Mouse (Mus musculus): ENCODE measurements around the gene Paqr7. TPM values are rescaled to one million over a fixed set of nuclear protein-coding genes. Genes with fewer than 3 reads are reported as not detected.

Gene Paqr7
- polyA plus RNA-seq (2012; rRNA removed) = 58.7 and 74.3 TPM in 2 replicates

DNA sequence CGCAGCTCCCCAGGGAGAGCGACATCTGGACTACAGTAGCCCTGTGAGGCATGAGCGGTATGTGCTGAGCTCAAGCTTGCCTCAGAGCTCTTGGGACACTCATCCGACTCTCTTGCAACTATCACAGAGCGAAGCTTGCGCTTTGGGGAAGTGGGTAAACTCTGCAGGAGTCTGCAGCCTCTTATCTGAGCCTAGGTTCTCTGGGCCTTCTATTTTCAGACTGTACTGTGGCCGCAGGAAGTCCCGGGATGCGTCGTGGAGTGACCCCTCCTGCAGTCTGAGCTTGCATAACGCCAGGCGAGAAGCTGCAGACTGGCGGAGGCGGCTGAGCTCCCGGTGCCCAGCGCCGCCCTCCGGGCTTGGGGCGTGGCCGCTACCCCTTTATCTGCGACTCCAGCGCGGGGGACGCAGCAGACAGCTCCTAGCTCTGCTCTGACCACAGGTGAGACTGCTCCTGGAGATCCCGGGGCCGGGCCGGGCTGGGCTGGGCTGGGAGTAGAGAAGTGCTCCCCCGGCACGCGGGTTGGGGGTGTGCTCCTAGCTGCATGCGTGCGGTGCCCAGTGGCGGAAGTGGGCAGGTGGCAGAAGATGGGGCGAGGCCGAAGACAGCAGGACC lies at the start of gene Paqr7:
Gene Paqr7 (plus strand): TSS at position 103 of the 616 bp plus-strand sequence.
- TF ChIP-seq POLR2A (IDR thresholded peaks at IDR 0.05; ENCODE audit: low read depth, low read length) = peak; percentile 50
- TF ChIP-seq CTCF (conservative IDR thresholded peaks at IDR 0.05; ENCODE audit: insufficient read depth, insufficient read length, low read depth, low read length) = 0 out of 2 replicates have a peak, but pooled peaks have one; percentile 6
- DNase-seq = peak; percentile 91
- Histone ChIP-seq H3K4me1 (ENCODE audit: control insufficient read depth, insufficient read depth, low read length) (peaks cover 23% of the 10 kb centered on the region), H3K27ac (ENCODE audit: insufficient read depth, low read depth, low read length) (peak within 1 kb of the TSS; percentile 90), H3K36me3 (ENCODE audit: control insufficient read depth, insufficient read depth, low read length) (no peaks in the 10 kb centered on the region), H3K4me3 (ENCODE audit: insufficient read depth, low read depth, low read length) (peak within 1 kb of the TSS; percentile 81), H3K27me3 (replicated peaks; ENCODE audit: control insufficient read depth, insufficient read depth, low read length) (no peaks in the 10 kb centered on the region)
- WGBS = 5% methylated on average over 35 of the region's 35 CpGs

DNA sequence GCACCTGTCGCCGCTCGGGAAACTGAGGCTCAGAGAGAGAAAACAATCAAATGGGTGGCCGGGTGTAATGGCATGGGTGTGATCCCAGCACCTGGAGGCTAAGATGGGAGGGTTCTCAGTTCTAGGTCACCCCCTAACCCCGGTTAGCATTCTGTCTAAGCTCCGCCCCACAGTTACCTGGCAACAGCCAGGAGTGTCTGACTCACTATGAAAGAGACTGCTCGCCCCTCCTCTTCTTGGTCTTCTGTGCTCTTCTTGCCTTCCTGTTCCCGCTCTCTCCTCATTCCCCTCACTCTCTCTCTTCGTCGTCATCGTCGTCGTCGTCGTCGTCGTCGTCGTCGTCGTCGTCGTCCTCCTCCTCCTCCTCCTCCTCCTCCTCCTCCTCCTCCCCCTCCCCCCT lies 48.5 kb upstream of the Paqr7 start:
- TF ChIP-seq CTCF (conservative IDR thresholded peaks at IDR 0.05; ENCODE audit: insufficient read depth, insufficient read length, low read depth, low read length) (no peak), POLR2A (IDR thresholded peaks at IDR 0.05; ENCODE audit: low read depth, low read length) (no peak)
- Histone ChIP-seq H3K4me1 (ENCODE audit: control insufficient read depth, insufficient read depth, low read length) (no peaks in the 10 kb centered on the region), H3K27ac (ENCODE audit: insufficient read depth, low read depth, low read length) (no peak overlapping the region), H3K27me3 (replicated peaks; ENCODE audit: control insufficient read depth, insufficient read depth, low read length) (no peaks in the 10 kb centered on the region), H3K36me3 (ENCODE audit: control insufficient read depth, insufficient read depth, low read length) (no peaks in the 10 kb centered on the region), H3K4me3 (ENCODE audit: insufficient read depth, low read depth, low read length) (no peak overlapping the region)
- no peak for DNase-seq
- whole genome bisulfite sequencing = 49% methylated on average over 23 of the region's 23 CpGs

DNA sequence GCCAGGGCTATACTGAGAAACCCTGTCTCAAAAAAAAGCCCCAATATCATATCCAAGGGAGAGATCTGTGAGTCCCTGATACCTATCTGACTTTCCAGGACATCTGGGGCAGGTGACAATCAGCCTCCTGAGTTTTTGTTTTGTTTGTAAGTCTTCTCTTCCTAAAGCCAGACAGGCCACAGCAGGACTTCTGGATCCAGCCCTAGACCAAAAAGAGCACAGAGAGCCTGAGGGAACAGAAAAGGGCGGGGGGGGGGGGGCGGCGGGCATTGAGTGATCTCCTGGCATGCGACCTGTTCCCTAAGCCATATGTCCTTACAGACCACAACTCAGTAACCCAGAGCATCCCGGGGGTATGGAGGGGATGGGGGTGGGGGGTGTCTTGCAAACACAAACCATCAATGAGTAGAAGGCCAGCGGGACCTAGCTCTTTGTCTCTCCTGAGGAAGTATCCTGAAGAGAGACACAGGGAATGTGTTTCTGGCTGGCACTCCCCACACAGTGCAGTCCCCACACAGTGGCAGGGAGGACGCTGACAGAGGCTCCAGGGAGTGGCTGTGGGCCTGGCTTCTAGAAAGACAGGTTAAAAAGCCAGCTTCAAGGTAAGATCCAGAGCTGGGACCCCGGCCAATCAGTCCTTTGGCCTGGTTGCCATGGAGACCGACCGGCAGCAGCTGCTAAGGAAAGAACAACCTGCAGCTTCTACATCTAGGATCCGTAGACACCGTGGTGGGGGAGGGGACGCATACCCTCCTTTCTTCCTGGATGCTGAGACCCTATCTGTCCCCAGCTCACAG lies 46.7 kb upstream of the Paqr7 start:
- WGBS = 51% methylated on average over 13 of the region's 13 CpGs
- Histone ChIP-seq H3K27me3 (replicated peaks; ENCODE audit: control insufficient read depth, insufficient read depth, low read length) (no peaks in the 10 kb centered on the region), H3K4me3 (ENCODE audit: insufficient read depth, low read depth, low read length) (no peak overlapping the region), H3K36me3 (ENCODE audit: control insufficient read depth, insufficient read depth, low read length) (no peaks in the 10 kb centered on the region), H3K27ac (ENCODE audit: insufficient read depth, low read depth, low read length) (no peak overlapping the region), H3K4me1 (ENCODE audit: control insufficient read depth, insufficient read depth, low read length) (no peaks in the 10 kb centered on the region)
- peak; percentile 30 for DNase-seq
- TF ChIP-seq POLR2A (IDR thresholded peaks at IDR 0.05; ENCODE audit: low read depth, low read length) (no peak), CTCF (conservative IDR thresholded peaks at IDR 0.05; ENCODE audit: insufficient read depth, insufficient read length, low read depth, low read length) (no peak)

- 39% methylated on average over 20 of the region's 20 CpGs for WGBS
- peaks cover 4% of the 10 kb centered on the region; the same call in 1 of the 2 replicates for H3K4me1 ChIP-seq (ENCODE audit: control insufficient read depth, insufficient read depth, low read length)
- H3K27me3 ChIP-seq (replicated peaks; ENCODE audit: control insufficient read depth, insufficient read depth, low read length) = no peaks in the 10 kb centered on the region
- DNase-seq = peak; percentile 77
- no peak overlapping the region for H3K4me3 ChIP-seq (ENCODE audit: insufficient read depth, low read depth, low read length)
- H3K36me3 ChIP-seq (ENCODE audit: control insufficient read depth, insufficient read depth, low read length) = no peaks in the 10 kb centered on the region
- TF ChIP-seq CTCF (conservative IDR thresholded peaks at IDR 0.05; ENCODE audit: insufficient read depth, insufficient read length, low read depth, low read length) (no peak), POLR2A (IDR thresholded peaks at IDR 0.05; ENCODE audit: low read depth, low read length) (no peak)
- no peak overlapping the region for H3K27ac ChIP-seq (ENCODE audit: insufficient read depth, low read depth, low read length)
Observed at GRCm38 (mm10) chr4:134450392-134451195, 45.9 kb upstream of the Paqr7 start.

DNA sequence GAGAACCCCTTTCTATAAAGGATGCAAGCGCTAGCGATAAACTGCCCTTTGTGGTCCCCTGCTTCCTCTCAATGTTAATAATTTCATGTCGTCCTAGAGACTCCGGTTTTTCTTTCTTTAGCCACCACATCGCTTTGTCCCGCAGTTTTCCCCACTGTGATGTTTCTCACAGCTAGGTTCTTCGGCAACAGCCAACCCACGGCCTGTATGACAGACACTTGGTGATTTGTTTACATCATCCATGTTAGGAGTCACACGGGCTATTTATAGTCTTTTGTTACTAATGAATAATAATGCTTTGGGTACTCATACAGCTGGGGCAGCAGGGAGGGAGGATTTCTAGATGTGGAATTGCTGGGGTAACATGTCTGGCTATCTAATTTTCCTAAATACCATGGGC lies 45.0 kb upstream of the Paqr7 start:
- Histone ChIP-seq H3K4me3 (ENCODE audit: insufficient read depth, low read depth, low read length) (no peak overlapping the region), H3K4me1 (ENCODE audit: control insufficient read depth, insufficient read depth, low read length) (peaks cover 11% of the 10 kb centered on the region), H3K36me3 (ENCODE audit: control insufficient read depth, insufficient read depth, low read length) (no peaks in the 10 kb centered on the region), H3K27me3 (replicated peaks; ENCODE audit: control insufficient read depth, insufficient read depth, low read length) (no peaks in the 10 kb centered on the region), H3K27ac (ENCODE audit: insufficient read depth, low read depth, low read length) (no peak overlapping the region)
- WGBS = 72% methylated on average over 9 of the region's 9 CpGs
- TF ChIP-seq CTCF (conservative IDR thresholded peaks at IDR 0.05; ENCODE audit: insufficient read depth, insufficient read length, low read depth, low read length) (no peak), POLR2A (IDR thresholded peaks at IDR 0.05; ENCODE audit: low read depth, low read length) (no peak)
- no peak for DNase-seq

DNA sequence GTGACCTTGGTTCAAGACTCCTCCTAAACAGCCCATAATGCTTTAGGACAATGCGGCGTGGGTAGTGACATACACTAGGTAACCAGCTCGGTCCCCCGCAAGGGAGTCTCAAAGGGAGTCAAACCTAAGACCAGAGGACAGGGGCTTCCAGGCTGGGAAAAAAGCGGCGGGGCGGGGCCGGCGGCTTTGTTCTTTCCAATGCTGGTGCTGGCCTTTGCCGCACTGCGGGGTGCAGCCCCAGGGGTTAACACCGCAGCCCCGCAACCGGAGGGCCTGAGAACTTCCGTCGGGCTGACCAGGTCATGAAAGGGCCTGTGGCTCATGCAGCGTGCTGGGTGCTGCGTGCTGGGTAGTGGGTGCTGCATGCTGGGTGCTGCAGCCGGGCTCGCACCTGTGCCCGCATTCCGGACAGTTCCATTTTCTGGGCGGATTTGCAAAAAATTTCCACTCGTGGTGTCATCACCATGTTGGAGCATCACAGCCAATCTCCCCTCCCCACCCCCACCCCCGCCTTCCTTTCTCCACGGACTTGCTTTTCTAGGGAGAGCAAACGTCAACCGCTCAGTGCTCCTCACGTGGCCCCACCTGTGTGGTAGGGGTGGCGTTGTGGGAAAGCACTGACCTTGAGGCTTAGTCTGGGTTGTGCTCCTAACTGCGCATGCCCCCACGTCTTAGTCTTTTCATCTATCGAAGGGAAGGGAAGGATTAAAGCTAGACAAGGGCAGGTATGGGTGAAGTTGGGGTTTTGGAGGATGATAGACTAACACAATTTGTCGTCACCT lies 42.7 kb upstream of the Paqr7 start:
- Histone ChIP-seq H3K27me3 (replicated peaks; ENCODE audit: control insufficient read depth, insufficient read depth, low read length) (no peaks in the 10 kb centered on the region), H3K27ac (ENCODE audit: insufficient read depth, low read depth, low read length) (no peak overlapping the region), H3K4me3 (ENCODE audit: insufficient read depth, low read depth, low read length) (no peak overlapping the region), H3K4me1 (ENCODE audit: control insufficient read depth, insufficient read depth, low read length) (peaks cover 11% of the 10 kb centered on the region), H3K36me3 (ENCODE audit: control insufficient read depth, insufficient read depth, low read length) (no peaks in the 10 kb centered on the region)
- no peak for TF ChIP-seq POLR2A (IDR thresholded peaks at IDR 0.05; ENCODE audit: low read depth, low read length)
- no peak for TF ChIP-seq CTCF (conservative IDR thresholded peaks at IDR 0.05; ENCODE audit: insufficient read depth, insufficient read length, low read depth, low read length)
- peak; percentile 67 for DNase-seq
- WGBS = 63% methylated on average over 34 of the region's 34 CpGs

Measured in kidney, adult 2 months (tissue).